Mouse (Mus musculus): ENCODE data around the gene Rptor. TPM values are rescaled to one million over a fixed set of nuclear protein-coding genes. Genes with fewer than 3 reads are reported as not detected.

Gene Rptor
- polyA plus RNA-seq, 1 experiment from 2014 or later: 9.9 TPM

- no peaks in the 10 kb centered on the region for H3K27me3 ChIP-seq (ENCODE audit: control insufficient read depth, insufficient read depth, low read depth, low read length)
- no peak overlapping the region for H3K4me2 ChIP-seq (ENCODE audit: low read length)
- WGBS: 88% methylated on average over 3 of the region's 3 CpGs
- H3K36me3 ChIP-seq (ENCODE audit: control insufficient read depth, insufficient read depth, low read length): 0 out of 2 replicates have a peak, but pooled peaks cover 5% of the 10 kb centered on the region
- ATAC-seq: no peak
- H3K4me3 ChIP-seq (ENCODE audit: low read depth, low read length): no peak overlapping the region
- no peak overlapping the region for H3K27ac ChIP-seq (ENCODE audit: low read length)
- H3K9ac ChIP-seq (ENCODE audit: low read depth, low read length): no peak overlapping the region
- H3K9me3 ChIP-seq (replicated peaks; ENCODE audit: control insufficient read depth, low read length, poor library complexity, severe bottlenecking): no peaks in the 10 kb centered on the region
- H3K4me1 ChIP-seq (ENCODE audit: control insufficient read depth, insufficient read depth, low read length): no peaks in the 10 kb centered on the region
These were observed 244.4 kb downstream of the Rptor start for GRCm38 (mm10) chr11:119847076-119847475.

- no peak overlapping the region for H3K27ac ChIP-seq (ENCODE audit: low read length)
- no peak overlapping the region for H3K4me2 ChIP-seq (ENCODE audit: low read length)
- H3K36me3 ChIP-seq (ENCODE audit: control insufficient read depth, insufficient read depth, low read length): peaks cover 8% of the 10 kb centered on the region; the same call in 1 of the 2 replicates
- H3K27me3 ChIP-seq (ENCODE audit: control insufficient read depth, insufficient read depth, low read depth, low read length): no peaks in the 10 kb centered on the region
- WGBS: 84% methylated on average over 3 of the region's 3 CpGs
- H3K9me3 ChIP-seq (replicated peaks; ENCODE audit: control insufficient read depth, low read length, poor library complexity, severe bottlenecking): no peaks in the 10 kb centered on the region
- no peak overlapping the region for H3K9ac ChIP-seq (ENCODE audit: low read depth, low read length)
- no peak for ATAC-seq
- no peaks in the 10 kb centered on the region for H3K4me1 ChIP-seq (ENCODE audit: control insufficient read depth, insufficient read depth, low read length)
- no peak overlapping the region for H3K4me3 ChIP-seq (ENCODE audit: low read depth, low read length)
These were observed 244.9 kb downstream of the Rptor start for GRCm38 (mm10) chr11:119847569-119847968.

GRCm38 (mm10) chr11:119848189-119848588 lies 245.5 kb downstream of the Rptor start:
- Histone ChIP-seq H3K9ac (ENCODE audit: low read depth, low read length) (no peak overlapping the region), H3K27me3 (ENCODE audit: control insufficient read depth, insufficient read depth, low read depth, low read length) (no peaks in the 10 kb centered on the region), H3K36me3 (ENCODE audit: control insufficient read depth, insufficient read depth, low read length) (peaks cover 13% of the 10 kb centered on the region), H3K27ac (ENCODE audit: low read length) (no peak overlapping the region), H3K4me3 (ENCODE audit: low read depth, low read length) (no peak overlapping the region), H3K4me2 (ENCODE audit: low read length) (no peak overlapping the region), H3K4me1 (ENCODE audit: control insufficient read depth, insufficient read depth, low read length) (no peaks in the 10 kb centered on the region), H3K9me3 (replicated peaks; ENCODE audit: control insufficient read depth, low read length, poor library complexity, severe bottlenecking) (no peaks in the 10 kb centered on the region)
- ATAC-seq: no peak
- 95% methylated on average over 5 of the region's 5 CpGs for WGBS

- Histone ChIP-seq H3K9me3 (replicated peaks; ENCODE audit: control insufficient read depth, low read length, poor library complexity, severe bottlenecking) (no peaks in the 10 kb centered on the region), H3K27ac (ENCODE audit: low read length) (no peak overlapping the region), H3K4me3 (ENCODE audit: low read depth, low read length) (no peak overlapping the region), H3K36me3 (ENCODE audit: control insufficient read depth, insufficient read depth, low read length) (peaks cover 20% of the 10 kb centered on the region), H3K4me1 (ENCODE audit: control insufficient read depth, insufficient read depth, low read length) (peaks cover 5% of the 10 kb centered on the region), H3K27me3 (ENCODE audit: control insufficient read depth, insufficient read depth, low read depth, low read length) (no peaks in the 10 kb centered on the region), H3K4me2 (ENCODE audit: low read length) (no peak overlapping the region), H3K9ac (ENCODE audit: low read depth, low read length) (no peak overlapping the region)
- no peak for ATAC-seq
- WGBS: 71% methylated on average over 7 of the region's 7 CpGs
These were observed 253.3 kb downstream of the Rptor start for GRCm38 (mm10) chr11:119855999-119856398.

GRCm38 (mm10) chr11:119862523-119863299 lies 260.0 kb downstream of the Rptor start:
- Histone ChIP-seq H3K27ac (ENCODE audit: low read length) (peak overlapping the region; percentile 47; the same call in 1 of the 2 replicates), H3K9me3 (replicated peaks; ENCODE audit: control insufficient read depth, low read length, poor library complexity, severe bottlenecking) (no peaks in the 10 kb centered on the region), H3K27me3 (ENCODE audit: control insufficient read depth, insufficient read depth, low read depth, low read length) (no peaks in the 10 kb centered on the region), H3K9ac (ENCODE audit: low read depth, low read length) (no peak overlapping the region), H3K4me2 (ENCODE audit: low read length) (no peak overlapping the region), H3K4me3 (ENCODE audit: low read depth, low read length) (no peak overlapping the region), H3K36me3 (ENCODE audit: control insufficient read depth, insufficient read depth, low read length) (peaks cover under 1% of the 10 kb centered on the region; the same call in 1 of the 2 replicates), H3K4me1 (ENCODE audit: control insufficient read depth, insufficient read depth, low read length) (peaks cover 15% of the 10 kb centered on the region)
- 79% methylated on average over 8 of the region's 8 CpGs for WGBS
- ATAC-seq: no peak

GRCm38 (mm10) chr11:119863421-119863821 lies 260.7 kb downstream of the Rptor start:
- 48% methylated on average over 10 of the region's 10 CpGs for WGBS

GRCm38 (mm10) chr11:119866837-119867236 lies 264.1 kb downstream of the Rptor start:
- no peak overlapping the region for H3K4me3 ChIP-seq (ENCODE audit: low read depth, low read length)
- no peak for ATAC-seq
- H3K36me3 ChIP-seq (ENCODE audit: control insufficient read depth, insufficient read depth, low read length): no peaks in the 10 kb centered on the region
- H3K9me3 ChIP-seq (replicated peaks; ENCODE audit: control insufficient read depth, low read length, poor library complexity, severe bottlenecking): no peaks in the 10 kb centered on the region
- H3K4me2 ChIP-seq (ENCODE audit: low read length): no peak overlapping the region
- WGBS: 75% methylated on average over 6 of the region's 6 CpGs
- H3K27ac ChIP-seq (ENCODE audit: low read length): no peak overlapping the region
- peaks cover 5% of the 10 kb centered on the region for H3K4me1 ChIP-seq (ENCODE audit: control insufficient read depth, insufficient read depth, low read length)
- no peaks in the 10 kb centered on the region for H3K27me3 ChIP-seq (ENCODE audit: control insufficient read depth, insufficient read depth, low read depth, low read length)
- H3K9ac ChIP-seq (ENCODE audit: low read depth, low read length): no peak overlapping the region

More at GRCm38 (mm10) chr11:119863421-119863821, 260.7 kb downstream of the Rptor start:
- no peak for ATAC-seq
- Histone ChIP-seq H3K27ac (ENCODE audit: low read length) (no peak overlapping the region), H3K4me1 (ENCODE audit: control insufficient read depth, insufficient read depth, low read length) (peaks cover 15% of the 10 kb centered on the region), H3K9me3 (replicated peaks; ENCODE audit: control insufficient read depth, low read length, poor library complexity, severe bottlenecking) (no peaks in the 10 kb centered on the region), H3K9ac (ENCODE audit: low read depth, low read length) (no peak overlapping the region), H3K36me3 (ENCODE audit: control insufficient read depth, insufficient read depth, low read length) (no peaks in the 10 kb centered on the region), H3K27me3 (ENCODE audit: control insufficient read depth, insufficient read depth, low read depth, low read length) (no peaks in the 10 kb centered on the region), H3K4me3 (ENCODE audit: low read depth, low read length) (no peak overlapping the region), H3K4me2 (ENCODE audit: low read length) (no peak overlapping the region)

GRCm38 (mm10) chr11:119868138-119868537 lies 265.4 kb downstream of the Rptor start:
- no peaks in the 10 kb centered on the region; the same call in 1 of the 2 replicates for H3K4me1 ChIP-seq (ENCODE audit: control insufficient read depth, insufficient read depth, low read length)
- no peak overlapping the region for H3K9ac ChIP-seq (ENCODE audit: low read depth, low read length)
- no peaks in the 10 kb centered on the region for H3K9me3 ChIP-seq (replicated peaks; ENCODE audit: control insufficient read depth, low read length, poor library complexity, severe bottlenecking)
- H3K27me3 ChIP-seq (ENCODE audit: control insufficient read depth, insufficient read depth, low read depth, low read length): no peaks in the 10 kb centered on the region
- H3K36me3 ChIP-seq (ENCODE audit: control insufficient read depth, insufficient read depth, low read length): peaks cover 9% of the 10 kb centered on the region
- 88% methylated on average over 3 of the region's 3 CpGs for WGBS
- ATAC-seq: no peak
- H3K27ac ChIP-seq (ENCODE audit: low read length): no peak overlapping the region
- H3K4me3 ChIP-seq (ENCODE audit: low read depth, low read length): no peak overlapping the region
- H3K4me2 ChIP-seq (ENCODE audit: low read length): no peak overlapping the region

- Histone ChIP-seq H3K9me3 (replicated peaks; ENCODE audit: control insufficient read depth, low read length, poor library complexity, severe bottlenecking) (no peaks in the 10 kb centered on the region), H3K4me3 (ENCODE audit: low read depth, low read length) (no peak overlapping the region), H3K9ac (ENCODE audit: low read depth, low read length) (no peak overlapping the region), H3K36me3 (ENCODE audit: control insufficient read depth, insufficient read depth, low read length) (peaks cover 11% of the 10 kb centered on the region), H3K4me2 (ENCODE audit: low read length) (no peak overlapping the region), H3K27me3 (ENCODE audit: control insufficient read depth, insufficient read depth, low read depth, low read length) (no peaks in the 10 kb centered on the region), H3K4me1 (ENCODE audit: control insufficient read depth, insufficient read depth, low read length) (no peaks in the 10 kb centered on the region; the same call in 1 of the 2 replicates), H3K27ac (ENCODE audit: low read length) (no peak overlapping the region)
- ATAC-seq: no peak
- 88% methylated on average over 4 of the region's 4 CpGs for WGBS
These were observed 265.9 kb downstream of the Rptor start for GRCm38 (mm10) chr11:119868556-119868955.

All from midbrain, embryonic 16.5 days (tissue).